Mouse (Mus musculus) CH12.LX (cell line): ENCODE results near the gene Adamtsl3. TPM values are rescaled to one million over a fixed set of nuclear protein-coding genes. Genes with fewer than 3 reads are reported as not detected.

Source experiments
- DNase-seq: peaks from one replicate; pipeline ENCODE4 v3.0.0-alpha.2; 2013; ENCODE audit errors: extremely low read depth
- H3K27ac ChIP-seq: 2 replicates; pipeline ENCODE4 v1.5.1; 2012; ENCODE audit warnings: low read depth, mild to moderate bottlenecking, control low read depth, moderate library complexity; ENCODE audit not compliant: insufficient read depth
- H3K27me3 ChIP-seq: replicated peaks from 2 replicates; pipeline ENCODE3; 2012; ENCODE audit warnings: inconsistent platforms
- H3K36me3 ChIP-seq, 2 experiments: replicated peaks in 1 of 2; 2 replicates each; pipeline versions ENCODE3 to v1.6.1; 2012; ENCODE audit warnings: inconsistent platforms in 1 of 2, low read length in 1 of 2, mild to moderate bottlenecking in 1 of 2, mixed read lengths in 1 of 2, moderate library complexity in 1 of 2; ENCODE audit not compliant: control insufficient read depth in 1 of 2, insufficient read depth in 1 of 2
- H3K4me1 ChIP-seq, 2 experiments: 2 replicates each; pipeline ENCODE4 v1.6.1; 2012; ENCODE audit warnings: inconsistent platforms in 1 of 2, moderate library complexity in 1 of 2; ENCODE audit not compliant: insufficient read depth in 2 of 2, control insufficient read depth in 1 of 2
- H3K4me2 ChIP-seq: 2 replicates; pipeline ENCODE4 v1.6.1; 2012; ENCODE audit warnings: low read depth, mild to moderate bottlenecking, control low read depth; ENCODE audit not compliant: poor library complexity, insufficient read depth, severe bottlenecking
- H3K4me3 ChIP-seq, 3 experiments: fragments of 150-350 bp in 1 of 3; sonication (generic) in 1 of 3; replicated peaks in 1 of 3; 2 replicates each; pipeline versions ENCODE3 to v1.5.1; 2011 to 2012; ENCODE audit warnings: low read depth in 2 of 3, low read length in 2 of 3, mild to moderate bottlenecking in 2 of 3, moderate library complexity in 2 of 3, control low read depth in 1 of 3, improper control_type of control experiment in 1 of 3, inconsistent platforms in 1 of 3, mixed read lengths in 1 of 3; ENCODE audit not compliant: poor library complexity in 1 of 3
- H3K79me2 ChIP-seq: replicated peaks from 2 replicates; pipeline ENCODE4 v1.6.1; 2012; ENCODE audit warnings: mild to moderate bottlenecking, moderate library complexity; ENCODE audit not compliant: control insufficient read depth, poor library complexity, insufficient read depth, severe bottlenecking; ENCODE audit errors: extremely low read depth
- H3K9ac ChIP-seq: 2 replicates; pipeline ENCODE4 v1.6.1; 2012; ENCODE audit warnings: low read depth, mild to moderate bottlenecking, control low read depth, moderate library complexity; ENCODE audit not compliant: insufficient read depth
- H3K9me3 ChIP-seq: replicated peaks from 2 replicates; pipeline ENCODE3; 2012; ENCODE audit warnings: low read length, inconsistent platforms, mixed read lengths
- CHD1 ChIP-seq: IDR thresholded peaks from 2 replicates; pipeline ENCODE4 v1.6.1; 2012; ENCODE audit warnings: low read depth, low read length, improper control_type of control experiment, inconsistent platforms
- GABPA ChIP-seq: IDR thresholded peaks from 2 replicates; pipeline ENCODE4 v1.6.1; 2012; ENCODE audit warnings: low read depth, low read length, improper control_type of control experiment, inconsistent platforms; ENCODE audit not compliant: insufficient replicate concordance
- IRF4 ChIP-seq: IDR thresholded peaks from 2 replicates; pipeline ENCODE4 v1.6.1; 2014; ENCODE audit warnings: low read depth, mild to moderate bottlenecking, inconsistent platforms, low read length, improper control_type of control experiment
- JUND ChIP-seq: conservative IDR thresholded peaks from 2 replicates; pipeline ENCODE4 v1.6.1; 2011; ENCODE audit warnings: low read depth, low read length, improper control_type of control experiment
- KAT2A ChIP-seq: IDR thresholded peaks from 2 replicates; pipeline ENCODE4 v1.6.1; 2012; ENCODE audit warnings: low read length, improper control_type of control experiment, inconsistent platforms; ENCODE audit not compliant: insufficient replicate concordance
- MAFK ChIP-seq: IDR thresholded peaks from 2 replicates; pipeline ENCODE4 v1.6.1; 2011; ENCODE audit warnings: low read length, improper control_type of control experiment; ENCODE audit not compliant: insufficient replicate concordance
- MEF2A ChIP-seq: IDR thresholded peaks from 2 replicates; pipeline ENCODE4 v1.6.1; 2014; ENCODE audit warnings: low read depth, mild to moderate bottlenecking, inconsistent platforms, low read length, improper control_type of control experiment, borderline replicate concordance
- MXI1 ChIP-seq: IDR thresholded peaks from 2 replicates; pipeline ENCODE4 v1.6.1; 2011; ENCODE audit warnings: mild to moderate bottlenecking, low read depth, low read length, improper control_type of control experiment
- POLR2AphosphoS2 ChIP-seq: IDR thresholded peaks from 2 replicates; pipeline ENCODE4 v1.6.1; 2011; ENCODE audit warnings: low read depth, low read length, improper control_type of control experiment
- RCOR1 ChIP-seq: conservative IDR thresholded peaks from 2 replicates; pipeline ENCODE4 v1.6.1; 2012; ENCODE audit warnings: low read depth, mild to moderate bottlenecking, inconsistent platforms, low read length, improper control_type of control experiment
- SIN3A ChIP-seq: IDR thresholded peaks from 2 replicates; pipeline ENCODE4 v1.6.1; 2012; ENCODE audit warnings: low read length, improper control_type of control experiment, inconsistent platforms
- TCF12 ChIP-seq: IDR thresholded peaks from 2 replicates; pipeline ENCODE4 v1.6.1; 2014; ENCODE audit warnings: low read depth, mild to moderate bottlenecking, inconsistent platforms, low read length, improper control_type of control experiment
- USF2 ChIP-seq: conservative IDR thresholded peaks from 2 replicates; pipeline ENCODE4 v1.6.1; 2011; ENCODE audit warnings: low read depth, low read length, improper control_type of control experiment
- ZC3H11A ChIP-seq: IDR thresholded peaks from 2 replicates; pipeline ENCODE4 v1.6.1; 2012; ENCODE audit warnings: low read depth, mild to moderate bottlenecking, inconsistent platforms, low read length, improper control_type of control experiment
- ZKSCAN1 ChIP-seq: IDR thresholded peaks from 2 replicates; pipeline ENCODE4 v1.6.1; 2012; ENCODE audit warnings: low read depth, inconsistent platforms, low read length, improper control_type of control experiment, borderline replicate concordance
- ZMIZ1 ChIP-seq: IDR thresholded peaks from 2 replicates; pipeline ENCODE4 v1.6.1; 2012; ENCODE audit warnings: low read depth, mild to moderate bottlenecking, inconsistent platforms, low read length, improper control_type of control experiment
- dilution Hi-C: fragments of 300-500 bp; cut with MboI; formaldehyde crosslinking; loops from 2 replicates; pipeline ENCODE4 v1.14.3; 2020; ENCODE audit warnings: low sequenced_read_pairs; ENCODE audit not compliant: extremely low pct_unique_long_range_greater_than_20kb, extremely low pct_ligation_motif_present
- in situ Hi-C: fragments of 300-500 bp; cut with MboI; formaldehyde crosslinking; loops from 3 replicates; pipeline ENCODE4 v1.14.3; 2019; ENCODE audit warnings: low sequenced_read_pairs, low pct_ligation_motif_present, low pct_unique_long_range_greater_than_20kb, mixed read lengths
- polyA plus RNA-seq: library from polyadenylated mRNA; unstranded; fragments of >175 nt; gene quantifications from 2 replicates; pipeline ENCODE4 v1.2.1, GENCODE M21; 2012; ENCODE audit warnings: low read depth; ENCODE audit not compliant: insufficient read length
- total RNA-seq, 2 experiments: library from RNA; depleted of rRNA; stranded (reverse); fragments of 300-350 nt in 1 of 2; fragments of >200 nt in 1 of 2; gene quantifications; 2 replicates each; pipeline ENCODE4 v1.2.3; 2012 to 2014

The Adamtsl3 gene
- total and polyA plus RNA-seq, 3 experiments = not detected

- in situ Hi-C loops = no loop called here
- Histone ChIP-seq H3K79me2 (no peaks in the 10 kb centered on the region), H3K27me3 (peaks cover under 1% of the 10 kb centered on the region), H3K4me1 (peaks cover 0 to 3% of the 10 kb centered on the region in 2 experiments; a peak in 1 of 4 replicates), H3K4me3 (no peak overlapping the region)
- TF ChIP-seq USF2 = no peak
- TF ChIP-seq MAFK = no peak
- TF ChIP-seq GABPA = no peak
- TF ChIP-seq KAT2A = no peak
- no peak for TF ChIP-seq IRF4
- no peak for TF ChIP-seq SIN3A
- no peak for TF ChIP-seq ZC3H11A
- no peak for TF ChIP-seq CHD1
- TF ChIP-seq RCOR1 = no peak
- TF ChIP-seq POLR2AphosphoS2 = no peak
- no peak for TF ChIP-seq ZMIZ1
- TF ChIP-seq ZKSCAN1 = no peak
- no peak for TF ChIP-seq MEF2A
- TF ChIP-seq, all 38 proteins: peak for 0
- H3K36me3 ChIP-seq = no peaks in the 10 kb centered on the region
- H3K9me3 ChIP-seq = no peaks in the 10 kb centered on the region
- dilution Hi-C loops = no loop called here
- no peak overlapping the region for H3K4me2 ChIP-seq
- H3K9ac ChIP-seq = no peak overlapping the region
- no peak overlapping the region for H3K27ac ChIP-seq
- no peak for DNase-seq
Observed at GRCm38 (mm10) chr7:82359146-82359545, 23.7 kb downstream of the Adamtsl3 start.

- in situ Hi-C loops = no loop called here
- no peak overlapping the region for H3K4me2 ChIP-seq
- TF ChIP-seq MEF2A = no peak
- TF ChIP-seq MXI1 = no peak
- TF ChIP-seq IRF4 = no peak
- TF ChIP-seq TCF12 = no peak
- TF ChIP-seq JUND = no peak
Observed at GRCm38 (mm10) chr7:82359674-82360073, 24.2 kb downstream of the Adamtsl3 start.

More at GRCm38 (mm10) chr7:82359674-82360073, 24.2 kb downstream of the Adamtsl3 start:
- no peak overlapping the region for H3K27ac ChIP-seq
- H3K4me3 ChIP-seq = no peak overlapping the region
- H3K79me2 ChIP-seq = no peaks in the 10 kb centered on the region
- H3K9me3 ChIP-seq = no peaks in the 10 kb centered on the region
- H3K27me3 ChIP-seq = peaks cover 2% of the 10 kb centered on the region
- H3K4me1 ChIP-seq = no peaks in the 10 kb centered on the region
- no peak overlapping the region for H3K9ac ChIP-seq
- no peaks in the 10 kb centered on the region for H3K36me3 ChIP-seq
- dilution Hi-C loops = no loop called here
- DNase-seq = no peak
